Mouse (Mus musculus) spleen, postnatal 4 days (tissue): ENCODE measurements around the gene Specc1.

Source experiments
- DNase-seq, 2 experiments: peaks; one replicate each; pipeline ENCODE4 v3.0.0; 2022; ENCODE audit warnings: low spot score in 2 of 2

The Specc1 gene

DNA sequence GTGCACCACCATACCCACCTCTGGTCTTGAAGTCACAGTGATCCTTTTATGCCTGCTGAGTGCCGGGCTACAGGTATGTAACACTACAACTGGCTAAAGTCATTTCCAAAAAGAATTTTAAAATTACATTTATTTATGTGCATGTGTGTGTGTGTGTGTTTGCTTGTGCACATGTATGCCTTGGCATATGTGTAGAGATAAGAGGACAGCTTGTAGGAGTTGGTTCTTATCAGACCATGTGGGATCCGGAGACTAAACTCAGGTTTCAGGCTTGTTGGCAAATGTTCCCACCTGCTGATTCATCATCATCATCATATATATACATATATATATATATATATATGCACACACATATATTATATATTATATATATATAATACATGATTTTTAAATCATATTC is 12.3 kb downstream of the Specc1 start:
- no peak for DNase-seq

DNA sequence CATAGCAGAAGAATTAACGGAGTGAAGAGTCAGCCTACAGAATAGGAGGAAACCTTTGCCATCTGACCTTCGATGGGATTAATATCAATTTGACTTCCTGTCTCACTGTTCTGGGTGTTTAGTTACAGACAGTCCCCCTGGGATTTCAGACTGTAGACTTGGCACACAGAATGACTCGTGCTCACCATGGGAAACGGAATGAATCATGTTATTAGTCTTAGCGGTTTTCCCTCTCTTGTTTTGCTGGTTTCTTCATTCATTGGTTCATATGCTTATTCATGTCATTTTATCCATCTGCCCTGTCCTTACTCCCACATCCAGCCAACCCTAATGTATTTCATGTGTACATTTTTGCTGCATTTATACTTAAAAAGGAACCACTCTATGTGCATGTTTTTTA is 14.3 kb downstream of the Specc1 start:
- no peak for DNase-seq

DNA sequence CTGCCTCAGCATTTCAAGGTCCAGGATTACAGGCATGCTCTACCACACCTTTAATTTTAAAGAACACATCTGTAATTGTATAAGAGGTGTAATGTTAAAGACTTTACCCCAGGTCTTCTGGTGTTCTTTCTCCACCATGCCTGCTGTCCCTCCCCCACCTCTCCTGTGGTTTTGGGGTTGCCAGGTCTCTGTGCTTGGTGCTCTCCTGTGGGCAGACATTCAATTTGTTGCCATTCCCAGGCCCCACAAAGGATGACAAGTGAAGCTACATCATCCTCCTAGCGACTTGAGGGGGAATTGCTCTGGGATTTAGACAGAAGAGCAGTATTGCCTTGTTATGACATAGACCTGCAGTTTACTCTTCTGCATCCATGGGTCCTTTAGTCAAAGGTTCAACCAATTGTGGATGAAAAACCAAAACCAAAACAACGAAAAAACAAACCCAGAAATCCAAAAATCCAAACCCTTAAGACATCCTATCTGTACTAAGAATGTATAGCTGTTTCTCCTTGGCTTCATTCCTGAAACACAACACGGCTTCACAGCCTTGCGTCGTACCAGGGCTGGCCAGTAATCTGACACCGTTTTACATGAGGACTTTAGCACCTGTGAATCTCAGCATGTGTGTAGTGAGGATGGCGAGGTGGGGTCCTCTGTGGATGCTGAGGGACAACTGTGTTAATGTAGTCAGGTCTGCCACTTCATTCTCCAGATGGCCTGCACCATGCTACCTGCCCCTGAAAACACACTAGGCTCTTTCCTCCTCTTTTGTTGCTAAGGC is 15.1 kb downstream of the Specc1 start:
- DNase-seq, result no peak

DNA sequence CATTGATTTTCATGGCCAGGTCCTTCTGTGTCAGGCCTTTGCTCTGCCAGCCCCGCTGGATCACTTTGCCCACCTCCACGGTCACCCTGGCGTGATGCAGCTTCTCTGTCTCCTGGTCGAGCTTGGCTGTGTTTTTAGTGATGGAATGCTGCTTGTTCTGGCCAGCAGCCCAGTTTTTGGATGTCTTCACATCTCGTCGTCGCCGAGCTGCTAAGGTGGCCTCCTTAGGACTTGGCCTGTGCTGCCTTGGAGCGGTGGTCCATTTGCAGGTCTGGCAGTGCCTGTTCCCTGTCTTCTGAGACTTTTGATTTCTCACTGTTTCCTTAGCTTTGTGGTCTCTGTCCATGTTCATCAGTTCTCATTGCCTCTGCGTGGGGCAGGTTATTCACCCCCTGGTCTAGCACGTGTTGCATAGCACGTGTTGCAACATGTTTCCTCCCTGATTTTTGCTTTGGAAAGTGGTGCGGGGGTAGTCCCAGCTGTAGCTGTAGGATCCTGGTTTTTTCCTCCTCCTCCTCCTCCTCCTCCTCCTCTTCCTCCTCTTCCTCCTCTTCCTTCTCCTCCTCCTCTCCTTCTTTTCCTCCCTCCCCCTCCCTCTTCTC is 17.6 kb downstream of the Specc1 start:
- DNase-seq, result no peak

DNA sequence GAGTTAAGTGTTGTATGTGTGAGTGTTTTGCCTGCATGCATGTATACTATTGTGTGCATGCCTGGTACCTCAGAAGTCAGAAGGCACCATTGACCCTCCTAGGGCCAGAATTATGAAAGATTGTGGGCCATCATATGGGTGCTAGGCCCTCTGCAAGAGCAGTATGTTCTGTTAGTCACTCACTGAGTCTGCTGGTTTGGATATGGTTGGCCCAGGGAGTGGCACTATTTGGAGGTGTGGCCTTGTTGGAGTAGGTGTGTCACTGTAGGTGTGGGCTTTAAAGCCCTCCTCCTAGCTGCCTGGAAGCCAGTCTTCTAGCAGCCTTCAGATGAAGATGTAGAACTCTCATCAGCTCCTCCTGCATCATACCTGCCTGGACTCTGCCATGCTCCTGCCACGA is 19.2 kb downstream of the Specc1 start:
- peak in 1 of 2 experiments; percentile 55 for DNase-seq

DNA sequence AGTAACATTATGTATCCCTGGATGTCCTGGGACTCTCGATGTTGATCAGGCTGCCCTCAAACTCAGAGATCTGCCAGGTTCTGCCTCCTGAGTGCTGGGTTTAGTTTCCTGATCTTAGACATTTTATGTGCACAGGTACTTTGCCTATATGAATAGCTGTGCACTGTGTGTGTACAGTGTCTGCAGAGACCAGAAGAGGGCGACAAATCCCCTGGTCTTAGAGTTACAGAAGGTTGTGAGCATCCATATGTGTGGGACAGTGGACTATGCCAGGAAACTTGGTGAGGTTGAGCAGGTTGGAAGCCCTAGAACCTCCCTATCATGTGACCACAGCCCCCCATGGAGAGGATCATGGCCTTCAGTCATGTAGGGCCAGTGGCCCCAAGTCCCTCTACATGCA is 24.7 kb downstream of the Specc1 start:
- DNase-seq, result no peak

DNA sequence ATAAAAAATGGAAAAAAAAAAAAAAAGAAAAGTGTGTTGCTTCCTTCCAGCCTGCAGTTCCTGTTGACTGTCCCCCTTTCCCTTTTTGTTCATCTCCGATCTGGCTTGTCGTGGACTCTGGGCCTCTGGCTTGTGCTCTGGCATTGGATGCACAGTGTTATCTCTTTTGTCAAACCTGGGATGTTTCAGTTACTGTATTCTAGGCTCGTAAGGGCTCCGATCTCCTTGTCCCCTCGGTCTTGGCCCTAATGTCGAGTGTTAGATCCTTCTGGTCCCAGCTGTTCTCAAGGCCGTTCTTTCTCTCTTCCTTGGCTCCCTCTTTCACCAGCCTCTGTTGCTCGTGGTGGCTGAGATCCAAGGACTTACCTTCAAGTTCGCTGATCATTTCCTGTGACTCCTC is 26.3 kb downstream of the Specc1 start:
- no peak for DNase-seq

DNA sequence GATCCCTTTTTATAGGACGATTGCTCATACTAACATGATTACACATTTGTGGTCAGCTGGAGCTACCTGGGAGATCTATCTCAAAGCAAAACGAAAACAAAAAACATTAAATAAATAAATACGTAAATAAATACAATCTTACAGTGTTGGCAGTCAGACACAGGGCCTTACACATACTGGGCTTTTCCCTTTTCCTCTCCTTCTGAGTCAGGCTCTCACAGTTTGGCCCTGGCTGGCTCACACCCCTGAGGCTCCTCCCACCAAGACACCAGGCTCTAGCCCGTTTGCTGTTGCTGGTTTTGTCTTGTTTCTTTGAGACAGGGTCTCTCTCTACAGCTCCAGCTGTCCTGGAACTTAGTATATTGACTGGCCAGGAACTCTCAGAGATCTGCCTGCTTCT is 30.4 kb downstream of the Specc1 start:
- no peak for DNase-seq

DNA sequence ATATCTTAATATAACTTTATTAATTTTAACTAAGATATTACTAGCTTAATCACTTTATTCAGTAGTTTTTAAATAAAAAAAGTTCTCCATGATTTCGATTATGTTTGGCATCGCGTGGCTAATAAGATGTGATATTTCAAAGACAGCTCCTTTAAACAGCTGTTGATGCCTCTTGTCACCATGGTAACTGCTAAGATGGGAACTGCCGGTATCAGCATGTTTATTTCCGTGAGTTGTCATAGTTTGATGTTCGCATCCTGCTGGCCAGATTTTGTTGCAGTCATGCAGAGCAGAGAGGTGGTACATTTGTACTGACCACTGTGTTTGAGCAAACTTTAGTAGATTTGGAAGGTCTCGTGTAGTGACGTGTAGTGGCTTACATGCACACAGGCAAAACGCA is 33.1 kb downstream of the Specc1 start:
- DNase-seq, result no peak

DNA sequence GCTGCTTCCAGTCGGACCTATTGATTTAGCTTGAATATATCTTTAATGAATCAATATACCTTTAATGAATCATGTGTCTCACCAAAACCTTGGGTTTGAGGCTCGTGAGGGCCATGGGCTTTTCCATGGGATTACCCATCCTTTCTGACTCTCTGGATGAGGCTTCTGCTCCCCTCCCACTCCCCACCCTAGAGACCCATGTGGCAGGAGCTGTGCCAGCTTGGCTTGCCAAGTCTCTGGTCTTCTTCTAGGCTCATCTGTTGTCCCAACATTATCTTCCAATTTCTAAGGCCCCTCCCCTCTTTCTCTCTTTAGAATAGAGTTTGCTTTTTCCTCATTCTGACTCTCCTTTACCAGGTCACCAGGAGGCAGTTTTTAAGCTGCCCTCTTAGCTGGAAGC is 35.0 kb downstream of the Specc1 start:
- DNase-seq, result no peak

DNA sequence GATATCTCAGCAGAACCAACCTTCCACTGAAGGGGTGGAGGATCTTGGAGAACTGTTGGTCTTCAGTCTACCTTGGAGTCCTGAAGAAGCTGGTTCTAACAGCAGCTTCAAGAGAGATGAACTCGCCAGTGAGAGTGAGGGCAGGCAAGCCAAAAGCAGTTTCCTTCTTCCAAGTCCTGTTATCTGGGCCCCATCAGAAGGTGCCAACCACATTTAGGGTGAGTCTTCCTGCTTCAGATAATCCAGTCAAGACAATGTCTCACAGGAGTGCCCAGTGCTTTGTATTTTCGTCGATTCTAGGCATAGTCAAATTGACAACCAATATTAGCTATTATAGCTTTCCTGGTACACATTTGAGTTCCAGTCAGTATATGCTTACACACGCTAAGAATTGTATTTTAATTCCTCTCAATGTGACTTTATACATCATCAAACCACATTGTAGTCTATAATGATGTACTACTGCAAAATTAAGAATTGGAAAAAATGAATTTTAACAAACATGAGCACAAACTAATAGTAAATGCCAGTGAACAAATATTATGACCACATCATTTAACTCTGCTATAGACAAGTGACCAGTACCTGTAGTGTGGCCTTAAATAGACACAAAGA is 36.2 kb downstream of the Specc1 start:
- DNase-seq, result no peak

DNA sequence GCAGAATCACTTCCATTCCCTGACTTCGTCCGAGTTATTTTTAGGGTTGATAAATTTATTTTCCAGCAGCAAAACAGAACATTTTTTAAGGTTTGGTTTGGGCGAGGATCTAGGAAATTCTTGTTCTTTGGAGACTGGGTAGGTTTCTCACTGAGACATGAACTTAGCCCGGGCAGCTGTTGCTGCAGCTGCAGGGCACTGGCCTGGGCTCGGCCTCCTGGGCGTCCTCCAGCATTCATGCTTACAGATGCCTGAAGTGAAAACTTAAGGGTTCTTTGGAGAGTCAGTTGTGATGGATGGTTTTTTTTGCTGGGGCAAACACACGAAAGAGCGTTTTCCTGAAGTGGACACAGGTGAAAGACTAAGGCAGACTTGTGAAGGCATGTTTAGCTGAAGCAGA is 42.9 kb downstream of the Specc1 start:
- no peak for DNase-seq

DNA sequence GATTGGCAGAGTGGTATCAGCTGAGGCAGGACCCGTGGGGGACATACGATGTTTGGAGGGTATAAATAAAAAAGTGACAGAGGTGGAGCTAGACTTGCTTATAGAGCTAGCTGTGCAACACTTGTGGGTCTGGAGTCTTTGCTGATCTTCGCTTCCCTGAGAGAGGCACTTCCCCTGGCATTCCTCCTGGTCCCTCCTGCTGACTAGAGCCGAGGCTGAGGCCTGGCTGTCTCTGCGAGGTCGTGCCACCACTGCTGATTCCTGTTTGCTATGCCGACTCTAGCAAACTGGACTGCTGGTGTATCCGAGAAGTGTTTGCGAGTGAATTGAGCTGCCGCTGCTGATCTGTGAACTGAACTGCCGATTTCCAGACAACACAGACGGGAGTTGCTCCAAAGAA is 43.5 kb downstream of the Specc1 start:
- DNase-seq, result no peak

DNA sequence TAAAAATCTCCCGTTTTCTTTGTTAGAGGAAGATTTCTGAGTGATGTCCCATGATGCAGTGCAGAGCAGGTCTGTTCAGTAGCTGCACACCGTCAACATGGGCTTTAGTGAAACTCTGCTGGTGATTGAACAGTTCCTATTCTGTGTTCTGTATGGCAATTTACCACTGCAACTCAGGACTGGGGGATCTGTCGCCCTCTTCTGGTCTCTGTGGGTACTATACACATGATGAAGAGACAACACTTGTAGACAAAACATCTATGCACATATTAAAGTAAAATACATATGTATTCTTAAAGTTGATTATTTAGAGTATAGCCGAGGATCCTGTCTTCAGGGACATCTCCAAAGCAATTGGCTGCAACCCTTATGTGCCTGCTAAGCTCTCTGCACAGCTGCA is 45.4 kb downstream of the Specc1 start:
- DNase-seq, result peak in 1 of 2 experiments; percentile 38

DNA sequence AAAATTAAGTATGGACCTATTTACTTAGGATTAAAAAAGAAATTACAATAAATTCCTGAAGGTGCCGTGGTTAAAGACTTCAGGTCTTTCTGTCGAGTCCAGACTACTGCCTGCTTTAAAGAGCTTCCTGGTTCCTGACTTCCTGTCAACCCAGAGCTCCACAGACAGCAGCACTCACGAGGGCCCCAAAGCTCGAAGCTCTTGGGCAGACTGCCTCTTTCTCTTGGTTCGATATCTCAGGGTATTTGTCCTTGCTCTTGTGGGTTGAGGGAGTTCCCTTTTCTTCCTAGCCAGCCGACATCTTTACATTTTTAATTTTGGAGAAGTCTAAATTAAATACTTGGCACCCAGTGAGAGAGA is 48.3 kb downstream of the Specc1 start:
- DNase-seq, result no peak

DNA sequence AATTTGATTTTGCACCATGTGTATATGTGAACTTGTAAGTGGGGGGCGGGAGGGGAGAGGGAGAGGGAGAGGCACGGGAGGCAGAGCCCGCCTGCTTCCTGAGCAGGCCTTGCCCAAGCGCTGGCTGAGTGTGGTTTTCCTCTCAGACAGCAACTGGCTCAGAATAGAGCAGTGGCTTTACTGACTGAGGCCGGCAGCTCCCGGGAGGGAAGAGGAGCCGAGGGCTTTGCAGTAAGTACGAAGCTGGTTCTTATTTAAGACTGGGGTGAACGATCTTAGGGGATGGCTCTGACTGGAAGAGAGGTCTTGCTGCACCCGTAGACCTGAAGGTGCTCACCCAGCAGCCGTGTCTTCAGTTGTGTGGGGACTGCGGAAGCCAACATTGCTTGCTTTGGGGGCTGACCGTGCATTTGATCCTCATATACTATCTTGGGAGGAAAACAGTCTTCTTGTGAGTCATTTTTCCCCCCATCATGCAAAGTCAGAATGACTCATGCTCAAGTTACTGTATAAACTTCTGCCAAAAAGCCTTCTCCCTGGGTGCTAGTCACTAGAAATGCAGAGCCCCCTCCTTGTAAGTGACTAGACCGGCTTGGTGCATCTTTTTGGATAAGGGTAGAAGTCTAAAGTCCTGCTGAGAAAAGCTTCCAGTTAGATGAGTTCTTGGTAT is 48.8 kb downstream of the Specc1 start:
- peak in 1 of 2 experiments; percentile 38 for DNase-seq

DNA sequence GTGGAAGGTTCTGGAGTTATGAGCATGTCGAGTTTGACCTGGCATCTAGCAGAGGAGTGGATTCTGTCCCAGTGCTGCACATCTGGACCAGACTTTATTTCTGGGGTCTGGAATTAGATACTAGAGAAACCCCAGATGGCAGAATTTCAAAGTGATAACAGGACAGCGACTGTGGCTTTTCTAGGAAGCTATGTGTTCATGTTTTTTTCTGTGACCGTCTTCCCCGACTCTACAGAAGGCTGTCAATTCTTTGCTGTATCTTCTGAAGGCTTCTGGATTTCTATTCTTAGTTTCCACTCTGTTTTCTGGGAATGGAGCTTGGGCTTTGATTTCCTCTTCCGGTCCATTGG is 49.3 kb downstream of the Specc1 start:
- DNase-seq, result no peak

DNA sequence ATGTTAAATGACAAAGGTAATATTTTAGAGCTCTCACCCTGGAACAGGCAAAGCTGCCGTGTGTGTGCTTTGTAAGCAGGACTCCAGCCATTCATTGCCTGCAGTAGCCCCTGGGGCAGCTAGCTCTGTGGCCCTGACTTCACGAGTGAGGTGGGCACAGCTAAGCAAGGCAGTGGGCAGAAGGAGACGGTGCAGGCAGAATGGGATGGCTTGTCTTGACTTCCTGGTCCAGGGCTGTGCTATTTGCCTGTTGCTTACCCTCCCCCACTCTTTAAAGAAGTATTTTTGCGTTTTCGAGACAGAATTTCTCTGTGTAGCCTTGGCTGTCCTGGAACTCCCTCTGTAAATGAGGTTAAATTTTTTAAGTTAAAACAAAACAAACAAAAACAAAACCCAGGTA is 50.1 kb downstream of the Specc1 start:
- DNase-seq, result no peak

DNA sequence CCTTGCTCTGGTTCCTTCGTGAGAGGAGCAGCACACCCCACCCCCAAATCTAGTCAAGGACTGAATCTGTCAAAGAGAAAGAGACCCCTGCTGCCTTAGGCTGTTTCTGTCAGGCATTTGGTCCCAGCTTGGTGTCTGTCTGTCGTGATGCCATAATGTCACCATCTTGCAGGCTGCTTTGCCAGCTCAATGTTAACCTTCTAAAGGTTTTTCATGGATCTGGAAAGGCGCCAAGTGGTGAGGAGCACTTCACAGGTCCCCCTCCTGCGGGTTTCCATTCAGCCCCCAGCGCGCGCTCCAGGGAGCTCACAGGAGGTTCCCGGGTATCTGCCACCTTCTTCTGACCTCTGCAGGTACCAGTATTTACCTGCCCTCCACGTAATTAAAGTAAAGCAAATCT is 51.4 kb downstream of the Specc1 start:
- no peak for DNase-seq

DNA sequence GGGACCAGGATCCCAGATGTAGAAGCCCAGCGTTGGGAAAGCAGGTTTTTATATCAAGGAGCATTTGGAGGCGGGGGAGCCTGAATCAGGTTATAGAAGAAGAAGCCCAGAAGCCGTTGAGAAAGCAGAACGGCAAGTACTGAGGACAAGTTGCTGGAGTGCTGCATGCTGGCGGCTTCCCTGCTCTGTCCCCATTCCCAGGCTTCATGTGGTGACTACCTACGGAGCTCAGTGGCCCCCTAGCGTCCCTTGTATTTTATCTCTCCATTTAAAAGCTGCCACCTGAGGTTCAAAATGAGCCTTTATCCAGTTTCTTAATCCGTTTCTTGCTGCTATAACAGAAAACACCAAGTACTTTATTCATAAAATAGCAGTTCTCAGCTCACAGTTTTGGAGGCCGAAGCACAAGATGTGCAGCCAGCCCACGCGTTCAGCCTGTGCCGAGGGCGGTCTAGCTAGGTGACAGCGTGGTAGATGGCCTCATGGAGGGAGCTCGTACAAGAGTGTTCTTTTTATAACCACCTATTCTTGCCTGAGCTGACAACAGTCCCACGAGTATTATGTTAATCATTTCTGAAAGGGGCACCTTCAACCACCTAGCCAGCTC is 54.2 kb downstream of the Specc1 start:
- DNase-seq, result no peak

DNA sequence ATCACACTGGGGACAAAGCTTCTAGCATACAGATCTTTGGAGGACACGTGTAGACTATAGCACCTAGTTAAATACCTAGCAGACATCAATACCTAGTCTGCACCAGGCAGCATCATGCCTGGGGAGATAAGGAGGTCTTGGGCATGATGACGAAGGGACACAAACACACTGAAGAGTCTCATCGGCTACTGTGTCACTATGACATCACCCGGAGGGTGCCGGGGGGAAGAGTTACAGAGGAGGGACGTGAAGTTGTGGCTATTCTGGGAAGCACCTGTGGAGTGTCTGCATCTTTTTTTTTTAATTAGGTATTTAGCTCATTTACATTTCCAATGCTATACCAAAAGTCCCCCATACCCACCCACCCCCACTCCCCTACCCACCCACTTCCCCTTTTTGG is 55.5 kb downstream of the Specc1 start:
- DNase-seq, result no peak

DNA sequence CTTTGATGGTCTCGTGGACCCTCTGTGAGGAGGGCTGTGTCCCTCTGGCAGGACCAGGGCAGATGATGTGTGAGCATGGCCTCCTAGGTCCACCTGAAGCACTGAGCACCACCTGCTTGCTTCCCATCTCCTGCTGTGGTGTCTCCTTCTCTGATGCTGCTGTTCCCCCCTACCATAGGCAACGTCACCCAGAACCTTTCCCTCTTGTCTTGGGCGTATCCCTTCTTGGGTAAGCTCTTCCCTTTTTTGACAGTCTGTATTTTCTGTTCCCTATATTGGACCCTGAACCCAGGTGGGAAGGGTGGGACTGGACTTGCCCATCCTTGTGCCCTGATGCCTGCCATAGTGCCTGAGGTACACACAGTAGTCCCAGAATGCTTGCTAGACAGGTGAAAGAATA is 56.9 kb downstream of the Specc1 start:
- no peak for DNase-seq
